Mouse (Mus musculus) urinary bladder, postnatal 36 days (tissue): ENCODE results near the gene Gm5129.
"Not testable (repeated sequence)": the region's sequence is repeated elsewhere in the genome, so short reads cannot be mapped to it uniquely, and the experiment has no call there.

Experiments used
- DNase-seq, 2 experiments: peaks; one replicate each; pipeline ENCODE4 v3.0.0; 2022; ENCODE audit warnings: low spot score in 2 of 2, mixed read lengths in 1 of 2

The Gm5129 gene

DNA sequence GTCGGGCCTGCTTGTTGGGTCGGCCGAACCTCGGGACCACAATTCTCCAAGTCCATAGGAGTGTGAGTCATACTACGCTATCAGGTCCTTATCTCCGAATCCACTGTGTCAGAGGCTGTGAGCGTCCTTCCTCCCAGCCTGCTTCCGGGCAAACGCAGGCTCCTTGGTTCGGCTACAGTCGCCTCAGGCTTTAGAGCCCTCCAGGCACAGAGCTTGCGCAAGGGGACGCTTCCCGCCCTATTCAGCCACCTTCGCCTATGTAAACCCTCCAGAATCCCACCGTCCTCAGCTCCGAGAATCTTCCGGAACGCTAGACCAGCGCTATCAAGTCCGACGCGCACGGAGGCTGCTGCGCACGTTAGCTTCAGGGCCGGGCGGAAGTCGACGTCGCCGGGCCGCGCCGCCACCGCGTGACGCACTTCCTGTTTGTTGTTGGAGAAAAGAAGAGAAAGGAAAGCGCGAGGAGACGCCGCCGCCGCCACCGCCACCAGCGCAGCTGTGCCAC, at the start of gene Gm5129, which contains the start of gene Dnajb6:
Gene Gm5129 (minus strand): TSS at position 380 of the 505 bp plus-strand sequence.
Gene Dnajb6 (plus strand): TSS at position 132 of the 505 bp plus-strand sequence.
- peak; percentile 97 to 98 for DNase-seq

DNA sequence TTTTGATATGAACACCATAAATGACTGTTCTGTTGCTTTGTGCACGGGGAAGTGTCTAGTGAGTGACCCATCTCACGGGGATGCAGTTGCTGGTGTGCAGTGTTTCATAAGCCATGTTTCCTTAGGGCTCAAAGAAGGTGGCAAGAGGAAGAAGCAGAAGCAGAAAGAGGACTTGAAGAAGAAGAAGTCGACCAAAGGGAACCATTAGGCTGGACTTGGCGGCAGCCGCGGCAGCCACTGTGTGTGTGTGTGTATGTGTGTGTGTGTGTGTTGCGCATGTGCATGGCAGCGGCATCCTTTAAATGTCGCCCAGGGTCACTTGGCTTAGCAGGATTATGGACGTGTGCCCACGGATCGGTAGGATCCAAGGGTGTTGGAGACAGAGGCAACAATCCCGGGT, 49.2 kb upstream of the Gm5129 start:
- DNase-seq, result not testable (repeated sequence)

DNA sequence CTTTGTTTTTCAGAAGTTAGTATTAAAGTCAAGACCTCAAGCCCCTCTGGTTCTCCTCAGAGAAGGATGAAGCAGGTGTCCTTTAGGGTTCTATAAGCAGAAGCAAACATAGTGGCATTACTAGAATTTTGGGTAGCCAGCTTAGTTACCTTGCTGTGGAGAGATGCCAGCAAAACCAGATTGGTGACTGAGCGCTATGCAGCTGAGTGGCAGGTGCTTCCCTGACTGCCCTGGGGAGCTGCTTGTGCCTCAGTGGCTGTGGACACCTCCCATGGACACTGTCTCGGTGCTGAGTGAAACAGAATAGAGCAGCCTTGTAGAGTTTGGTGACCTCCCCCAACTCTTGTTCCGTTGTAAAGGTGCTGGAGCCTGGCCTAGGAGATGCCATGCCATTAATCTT, 46.5 kb upstream of the Gm5129 start:
- no peak for DNase-seq

DNA sequence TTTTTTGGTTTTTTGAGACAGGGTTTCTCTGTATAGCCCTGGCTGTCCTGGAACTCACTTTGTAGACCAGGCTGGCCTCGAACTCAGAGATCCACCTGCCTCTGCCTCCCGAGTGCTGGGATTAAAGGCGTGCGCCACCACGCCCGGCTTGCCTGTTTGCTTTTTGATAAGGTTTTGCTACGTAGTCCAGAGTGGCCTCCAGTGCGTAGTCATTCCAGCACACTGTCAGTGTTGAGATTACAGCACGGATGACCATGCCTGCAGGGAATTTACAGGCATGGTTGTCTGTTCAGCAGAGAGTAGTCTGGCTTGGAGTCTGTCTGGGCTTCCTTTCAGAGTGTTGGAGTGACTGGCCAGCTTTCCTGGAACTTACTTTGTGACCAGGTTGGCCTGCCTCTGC, 44.0 kb upstream of the Gm5129 start:
- not testable (repeated sequence) for DNase-seq

DNA sequence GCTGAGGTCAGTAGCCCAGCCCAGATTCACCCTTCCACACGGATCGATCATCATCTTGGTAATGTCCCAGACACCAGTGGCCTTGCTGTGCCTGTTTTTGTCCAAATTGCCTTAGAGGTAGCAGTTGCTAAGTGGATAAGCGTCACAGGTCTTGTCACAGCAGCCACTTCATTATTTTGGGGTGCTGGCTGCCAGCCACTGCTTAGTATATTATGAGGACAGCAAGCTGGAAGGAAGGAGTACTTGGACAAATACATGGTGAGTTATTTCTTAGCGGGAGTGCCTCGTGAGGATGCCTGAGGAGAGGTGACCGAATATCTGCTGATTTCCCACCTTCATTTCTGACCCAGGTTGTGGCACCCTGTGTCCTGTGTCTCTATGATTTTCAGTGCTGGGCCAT, 42.3 kb upstream of the Gm5129 start:
- no peak for DNase-seq

DNA sequence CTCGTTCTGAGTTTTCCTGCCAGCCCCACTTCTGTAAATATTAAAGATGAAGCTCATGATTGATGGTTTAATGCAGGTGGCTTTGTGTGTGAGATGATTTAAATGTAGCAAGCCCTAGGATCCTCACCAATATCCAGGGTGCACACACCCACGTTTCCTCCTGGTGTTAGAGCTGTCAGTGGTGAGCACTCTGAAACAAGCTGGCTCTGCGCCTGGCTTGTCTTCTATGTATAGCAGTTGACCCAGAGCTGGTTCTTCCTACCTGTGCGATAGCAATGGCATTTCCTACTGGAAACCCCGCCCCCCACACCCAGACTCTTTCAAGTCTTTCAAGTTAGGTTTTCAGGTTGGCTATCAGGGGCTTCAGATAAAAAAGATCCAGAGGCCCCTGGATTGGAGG, 39.7 kb upstream of the Gm5129 start:
- DNase-seq, result no peak

DNA sequence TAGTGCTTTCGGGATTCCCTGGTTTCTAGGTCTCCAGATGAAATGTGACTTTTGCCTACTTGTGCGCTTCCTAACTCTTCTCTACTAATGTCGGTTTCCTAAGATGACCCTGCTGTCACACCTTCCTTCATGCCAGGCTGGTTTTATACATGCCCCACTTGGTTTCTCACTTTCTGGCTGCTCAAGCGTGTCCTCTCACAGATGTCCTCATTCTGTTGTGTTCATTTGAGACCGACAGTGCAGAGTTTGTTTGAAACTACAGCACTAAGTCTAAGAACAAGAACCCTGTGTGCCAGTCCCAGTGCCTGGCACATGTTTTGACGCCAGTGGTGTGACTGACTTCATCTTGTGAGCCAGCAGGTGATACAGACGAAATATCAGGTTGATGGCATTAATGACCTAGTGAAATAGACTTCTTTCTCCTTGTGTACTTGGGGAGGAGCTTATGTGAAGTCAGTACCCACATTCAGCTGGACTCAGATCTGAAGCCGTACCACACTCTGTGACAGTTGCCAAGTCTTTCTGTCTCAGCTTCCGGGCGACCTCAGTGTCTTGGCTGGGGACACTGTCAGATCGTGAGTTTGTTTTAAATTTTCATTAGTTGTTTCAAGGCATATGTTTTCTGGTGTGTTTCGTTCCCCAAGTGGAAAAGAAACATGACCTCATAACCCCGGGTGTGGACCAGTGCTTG, 37.9 kb upstream of the Gm5129 start:
- no peak for DNase-seq

DNA sequence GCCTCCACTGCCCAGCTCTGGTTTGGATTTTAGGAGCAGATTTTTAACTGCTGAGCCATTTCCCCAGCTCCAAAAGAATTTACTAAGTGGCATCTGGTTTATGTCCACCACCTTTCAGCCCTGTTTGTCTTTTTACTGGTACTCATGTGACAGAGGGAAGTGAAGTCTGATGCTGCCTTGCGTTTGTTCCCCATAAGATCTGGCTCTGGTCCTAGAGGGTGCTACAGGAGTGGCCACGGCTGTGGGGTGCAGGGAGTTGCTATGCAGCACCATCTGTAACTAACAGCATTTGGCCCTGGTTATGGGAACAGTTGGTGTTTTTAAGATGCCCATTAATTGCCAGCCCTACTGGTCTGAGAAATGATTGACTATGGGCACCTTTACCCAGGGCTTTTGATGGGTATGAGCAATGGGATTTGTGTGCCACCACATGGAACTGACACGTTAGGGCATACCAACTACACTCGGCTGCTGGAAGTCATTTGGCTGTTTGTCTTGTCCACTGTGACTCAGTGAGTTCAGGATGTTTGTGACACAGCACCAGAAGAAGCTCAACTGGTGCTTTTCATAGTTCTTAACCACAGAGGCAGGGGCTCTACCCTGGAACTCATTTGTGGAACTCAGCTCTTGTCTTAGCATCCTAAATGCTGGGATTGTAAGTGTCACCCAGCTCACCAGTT, 37.1 kb upstream of the Gm5129 start:
- DNase-seq, result no peak

DNA sequence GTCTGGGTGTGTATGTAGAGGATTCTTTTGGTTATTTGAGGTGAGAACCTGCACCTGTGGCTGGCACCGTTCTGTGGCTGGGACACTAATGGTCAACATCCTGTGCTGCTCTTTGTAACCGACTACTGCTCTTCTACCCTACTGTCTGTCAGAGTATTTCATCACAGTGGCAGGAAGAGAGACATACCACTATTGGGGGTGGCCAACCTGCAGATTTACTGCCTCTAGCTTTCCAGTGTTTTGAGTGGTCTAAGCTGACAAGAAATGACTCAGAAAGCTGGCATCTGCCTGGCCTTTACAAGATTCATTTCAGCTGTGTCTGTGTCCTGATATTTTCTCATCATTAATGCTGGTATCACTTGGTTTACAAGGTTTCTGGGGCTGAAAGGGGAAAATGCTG, 36.3 kb upstream of the Gm5129 start:
- no peak for DNase-seq

DNA sequence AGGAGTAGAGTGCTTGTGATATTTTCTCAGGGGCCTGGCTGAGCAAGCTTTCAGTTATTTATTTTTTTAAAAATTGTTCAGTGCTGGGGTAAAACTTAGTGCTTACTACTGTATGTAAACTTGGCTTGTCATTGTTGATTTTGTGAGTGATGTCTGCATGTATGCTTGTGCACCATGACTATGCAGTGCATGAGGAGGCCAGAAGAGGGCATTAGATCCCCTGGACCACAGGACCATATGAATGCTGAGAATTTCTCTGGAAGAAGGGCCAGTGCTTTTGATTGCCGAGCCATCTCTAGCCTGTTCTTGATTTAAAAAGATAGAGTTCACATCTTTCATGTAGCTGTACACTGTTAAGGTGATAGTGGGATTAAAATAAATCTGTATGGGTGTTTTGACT, 35.2 kb upstream of the Gm5129 start:
- DNase-seq, result no peak

DNA sequence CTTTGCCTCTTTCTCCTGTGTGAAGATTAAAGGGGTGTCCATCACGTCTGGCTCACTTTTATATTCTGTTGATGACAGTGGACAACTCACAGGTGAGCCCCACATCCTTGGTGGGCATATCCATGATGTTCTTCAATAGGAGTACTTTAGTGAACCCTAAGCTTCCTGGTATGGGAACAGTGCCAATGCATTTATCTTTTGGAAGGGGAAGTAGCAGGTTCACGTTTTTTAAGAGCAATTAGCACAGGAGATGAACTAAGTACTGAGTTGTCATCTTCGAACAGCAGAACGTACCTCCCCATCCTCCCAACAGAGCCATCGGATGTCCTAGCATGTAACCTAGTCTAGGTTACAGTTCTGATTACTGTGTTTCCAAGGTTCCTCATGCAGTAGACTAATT, 23.6 kb upstream of the Gm5129 start:
- no peak for DNase-seq

DNA sequence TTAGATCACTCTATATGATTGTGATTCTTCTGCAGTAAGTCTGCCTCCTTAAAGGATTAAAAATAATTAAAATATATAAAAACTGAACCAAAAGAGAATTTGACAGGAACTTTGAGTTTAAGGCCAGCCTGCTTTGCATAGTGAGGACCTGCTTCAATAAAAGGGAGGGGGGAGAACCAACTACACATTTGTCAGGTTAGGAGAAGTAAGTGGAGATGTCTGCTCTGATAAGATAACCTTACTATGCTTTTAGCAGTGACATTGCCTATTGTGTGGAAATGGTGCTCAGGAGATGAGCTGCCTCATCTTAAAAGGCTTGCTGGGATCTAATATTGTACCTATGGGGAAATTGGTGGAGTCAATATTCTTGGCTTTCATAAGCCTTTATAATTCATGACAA, 17.2 kb upstream of the Gm5129 start:
- no peak for DNase-seq

DNA sequence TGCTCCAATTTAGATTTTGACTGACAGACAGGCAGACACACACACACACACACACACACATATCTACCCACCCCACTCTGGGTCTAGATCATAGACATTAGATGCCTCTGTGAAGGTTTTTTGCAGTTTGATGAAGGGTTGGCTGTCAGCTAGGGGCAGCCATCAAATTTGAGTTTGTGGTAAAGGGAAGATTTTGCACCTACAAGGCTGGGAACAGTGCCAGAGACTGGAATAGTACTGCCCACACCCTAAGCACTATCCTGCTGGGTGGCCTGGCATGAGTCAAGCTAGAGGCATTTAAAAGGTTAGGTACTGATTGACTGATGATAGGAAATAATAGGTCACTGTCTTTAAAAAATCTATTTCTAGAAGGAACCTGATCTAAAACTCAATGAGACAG, 15.6 kb upstream of the Gm5129 start:
- no peak for DNase-seq

DNA sequence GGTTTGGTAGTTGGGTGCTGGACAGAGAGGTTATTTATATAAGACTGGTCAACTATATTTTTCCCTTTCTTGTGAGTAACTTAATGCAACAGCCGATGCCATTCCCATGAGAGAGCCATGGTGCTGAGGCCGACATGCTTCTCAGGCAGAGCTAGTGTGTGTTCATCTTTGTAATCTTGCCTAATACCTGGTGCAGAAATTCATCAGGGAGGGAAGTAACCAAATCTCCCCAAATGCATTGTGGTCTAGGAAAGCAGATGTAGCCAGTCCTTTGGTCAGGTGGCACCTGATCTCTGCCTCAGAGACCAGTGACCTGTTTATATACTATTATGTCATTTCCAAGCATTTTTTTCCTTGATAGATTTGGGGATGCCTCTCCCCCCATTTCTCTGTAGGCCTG, 11.9 kb upstream of the Gm5129 start:
- DNase-seq, result no peak

DNA sequence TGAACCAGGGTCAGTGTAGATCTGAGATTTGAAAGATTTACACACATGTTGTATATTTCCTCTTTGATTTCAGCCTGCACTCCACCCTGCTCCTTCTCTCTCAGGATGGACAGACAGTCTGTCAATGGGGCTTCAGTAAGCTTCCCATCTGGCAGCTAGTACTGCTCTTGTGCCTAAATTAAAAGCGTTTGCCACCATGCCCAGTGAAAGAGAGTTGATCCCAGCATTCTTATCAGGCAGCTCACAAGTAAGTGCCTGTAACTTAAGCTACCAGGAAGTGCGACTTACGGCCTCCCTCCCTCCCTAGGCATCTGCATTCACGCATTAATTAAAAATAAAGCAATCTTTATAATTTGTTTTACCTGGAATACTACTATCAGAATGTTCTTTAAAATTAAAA, 5.4 kb upstream of the Gm5129 start:
- DNase-seq, result no peak

DNA sequence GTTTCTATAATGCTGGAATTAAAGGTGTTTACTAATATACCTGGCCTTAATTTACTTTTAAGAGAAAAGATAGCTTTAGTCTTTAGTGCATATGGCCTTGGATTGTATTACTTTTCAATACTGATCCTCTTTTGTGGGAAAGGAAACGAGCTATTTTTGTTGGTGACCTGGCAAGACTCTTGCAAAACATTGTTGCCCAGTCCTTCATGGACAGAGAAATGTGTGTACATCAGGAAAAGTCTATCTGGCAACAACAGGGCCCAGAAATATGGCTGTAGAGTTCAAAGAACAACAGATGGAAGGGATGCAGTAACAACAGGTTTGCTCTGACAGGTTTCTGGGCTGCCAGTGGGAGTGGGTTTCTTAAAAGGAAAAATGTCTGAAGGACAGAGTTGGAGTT, 4.9 kb upstream of the Gm5129 start:
- DNase-seq, result no peak

DNA sequence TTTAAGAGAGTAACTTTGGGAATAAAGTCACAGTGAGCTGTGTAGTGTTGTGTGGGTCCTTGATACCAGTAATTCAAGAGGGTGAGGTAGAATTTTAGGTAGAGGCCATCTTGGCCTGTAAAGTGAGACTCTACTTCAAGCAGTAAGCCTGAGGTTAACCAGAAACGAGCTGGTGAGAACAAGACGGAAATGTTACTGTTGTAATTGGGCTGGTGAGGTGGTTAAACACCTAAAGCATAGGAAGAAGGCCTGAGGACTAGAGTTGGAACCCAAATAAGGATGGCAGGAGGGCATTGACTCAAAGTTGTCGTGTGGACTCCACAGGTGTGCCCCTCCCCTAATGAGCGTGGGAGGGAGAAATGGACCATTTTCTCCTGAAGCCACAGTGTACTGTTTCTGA, 2.3 kb upstream of the Gm5129 start:
- DNase-seq, result no peak

DNA sequence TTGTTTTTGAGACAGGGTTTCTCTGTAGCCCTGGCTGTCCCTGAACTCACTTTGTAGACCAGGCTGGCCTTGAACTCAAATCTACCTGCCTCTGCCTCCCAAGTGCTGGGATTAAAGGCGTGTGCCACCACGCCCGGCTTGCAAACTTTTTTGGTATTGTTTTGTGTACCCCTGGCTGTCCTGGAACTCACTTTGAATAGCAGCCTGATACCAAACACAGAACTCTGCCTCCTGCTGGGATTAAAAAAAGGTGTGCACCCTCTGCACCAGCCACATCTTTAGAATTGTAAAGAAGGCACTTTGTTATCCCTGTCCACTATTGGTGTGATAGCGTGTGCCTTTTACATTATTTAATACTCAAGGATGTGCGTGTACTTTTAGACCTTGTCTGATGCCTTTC, 1.7 kb upstream of the Gm5129 start:
- DNase-seq, result no peak

DNA sequence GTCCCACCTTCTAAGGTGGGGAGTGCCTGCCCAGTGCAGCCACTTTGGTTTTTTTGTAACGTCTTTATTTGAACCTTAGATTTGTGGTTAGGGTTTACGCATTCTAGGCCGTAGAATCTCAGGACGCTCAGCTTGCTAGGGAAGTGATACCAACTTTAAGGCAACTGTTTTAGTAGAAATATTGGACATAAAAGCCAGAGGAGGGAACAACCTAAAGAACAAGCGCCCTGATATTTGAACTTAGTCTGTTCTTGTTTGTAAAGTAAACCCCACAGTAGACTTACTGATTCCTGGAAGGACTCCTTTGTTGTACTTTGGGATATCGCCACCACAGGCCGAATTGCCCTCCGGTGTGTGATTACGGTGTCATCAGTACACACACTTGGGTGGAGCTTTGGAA, 1.2 kb upstream of the Gm5129 start:
- DNase-seq, result no peak

DNA sequence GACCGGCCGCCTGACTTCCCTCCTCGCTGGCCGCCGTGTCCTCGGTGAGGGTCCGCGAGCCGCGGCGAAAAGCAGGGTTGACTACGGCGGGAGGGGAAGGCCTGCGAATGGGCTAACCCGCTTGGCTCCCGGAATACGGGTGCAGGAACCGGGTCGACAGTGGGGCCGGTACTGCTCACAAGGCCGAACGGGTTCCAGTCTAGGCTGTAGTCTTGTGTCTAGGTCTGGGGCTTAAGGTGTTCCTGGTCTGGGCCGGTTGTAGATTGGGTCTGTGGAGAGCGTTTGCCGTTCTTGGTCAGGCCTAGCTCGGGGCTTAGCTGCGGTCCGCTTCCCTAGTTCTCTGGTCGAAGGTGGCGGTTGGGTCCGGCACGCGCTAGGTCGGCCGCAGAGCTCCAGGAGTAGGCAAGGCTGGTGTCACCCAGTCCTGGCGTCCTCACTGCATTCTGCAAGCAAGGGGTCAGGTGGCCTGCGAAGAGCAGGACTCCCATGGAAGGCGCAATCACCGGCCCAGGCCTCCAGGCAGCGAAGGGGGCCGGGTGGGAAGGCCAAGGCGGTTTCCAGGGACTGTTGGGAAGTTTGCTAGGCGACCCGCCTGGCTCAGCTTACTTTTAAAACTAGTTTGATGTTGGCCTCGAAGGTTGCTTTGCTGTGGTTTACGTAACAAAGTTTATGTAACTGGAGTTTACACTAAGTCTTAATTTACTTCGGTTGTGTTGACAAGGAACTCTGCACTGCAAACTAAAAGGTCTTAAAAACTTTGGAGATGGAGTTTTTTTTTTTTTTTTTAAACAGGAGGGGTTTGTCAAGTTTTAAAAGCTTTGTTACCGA, 551 bp upstream of the Gm5129 start:
- DNase-seq, result peak in 1 of 2 experiments; percentile 56

DNA sequence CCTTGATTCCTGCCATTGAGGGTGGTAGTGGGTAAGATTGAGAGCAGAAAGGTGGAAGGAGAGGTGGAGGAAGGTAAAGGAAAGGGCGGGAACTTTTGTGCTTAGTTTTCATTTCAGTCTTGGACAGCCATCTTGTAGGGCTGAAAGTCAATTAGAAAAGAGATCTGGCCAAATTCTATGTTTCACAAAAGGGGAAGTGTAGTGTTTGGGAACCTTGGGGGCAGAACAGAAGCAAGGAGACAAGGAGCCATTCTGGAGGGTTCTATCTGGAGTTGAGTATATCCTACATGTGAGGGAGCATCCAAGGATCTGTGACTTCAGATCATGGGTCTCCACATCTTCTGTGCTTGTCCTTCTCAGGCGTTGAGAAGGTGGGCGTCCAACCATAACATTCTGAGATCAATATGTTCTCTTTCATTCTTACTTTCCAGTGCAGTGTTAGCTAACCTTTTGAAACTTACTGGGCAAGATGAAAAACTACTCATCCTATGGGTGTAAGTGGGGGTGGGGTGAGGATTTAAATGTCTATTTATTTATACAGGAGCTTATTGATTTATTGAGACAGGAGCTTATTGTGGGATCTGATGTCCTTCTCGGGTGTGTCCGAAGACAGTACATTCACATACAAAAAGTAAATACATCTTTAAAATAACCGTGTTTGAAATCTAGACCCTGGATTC, 765 bp downstream of the Gm5129 start:
- DNase-seq, result no peak

DNA sequence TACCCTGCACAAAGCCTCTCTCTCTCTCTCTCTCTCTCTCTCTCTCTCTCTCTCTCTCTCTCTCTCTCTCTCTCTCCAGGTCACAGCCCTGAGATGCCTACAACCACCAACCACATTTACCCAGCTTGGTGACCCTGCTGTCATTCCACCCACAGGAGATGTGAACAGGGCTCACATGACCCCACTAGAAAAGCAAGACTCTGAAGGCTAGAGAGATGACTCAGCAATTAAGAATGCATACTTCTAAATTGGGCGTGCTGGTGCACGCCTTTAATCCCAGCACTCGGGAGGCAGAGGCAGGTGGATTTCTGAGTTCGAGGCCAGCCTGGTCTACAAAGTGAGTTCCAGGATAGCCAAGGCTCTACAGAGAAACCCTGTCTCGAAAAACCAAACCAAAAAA, 9.7 kb downstream of the Gm5129 start:
- DNase-seq, result not testable (repeated sequence)
